Mouse (Mus musculus) hindbrain, embryonic 13.5 days (tissue): ENCODE measurements around the gene Psmc3. TPM values are rescaled to one million over a fixed set of nuclear protein-coding genes. Genes with fewer than 3 reads are reported as not detected.

Experiments used
- ATAC-seq: fragments of 200-750 bp; cut with Nextera tagmentation; 2 replicates; pipeline ENCODE4 v1.8.0; 2017; ENCODE audit warnings: moderate TSS enrichment; ENCODE audit not compliant: low FRiP score
- H3K27ac ChIP-seq: fragments of 300-500 bp; sonication (generic); 2 replicates; pipeline ENCODE4 v1.5.1; 2015; ENCODE audit warnings: inconsistent platforms, mild to moderate bottlenecking, moderate library complexity
- H3K27me3 ChIP-seq: fragments of 300-500 bp; sonication (generic); 2 replicates; pipeline ENCODE4 v1.6.1; 2015; ENCODE audit warnings: mild to moderate bottlenecking, inconsistent platforms
- H3K36me3 ChIP-seq: fragments of 300-500 bp; sonication (generic); 2 replicates; pipeline ENCODE4 v1.6.1; 2015; ENCODE audit warnings: mild to moderate bottlenecking, inconsistent platforms
- H3K4me1 ChIP-seq: fragments of 300-500 bp; sonication (generic); replicated peaks from 2 replicates; pipeline ENCODE4 v1.6.1; 2015; ENCODE audit warnings: inconsistent platforms
- H3K4me2 ChIP-seq: fragments of 300-500 bp; sonication (generic); 2 replicates; pipeline ENCODE4 v1.6.1; 2015; ENCODE audit warnings: inconsistent platforms, mild to moderate bottlenecking, moderate library complexity
- H3K4me3 ChIP-seq: fragments of 300-500 bp; sonication (generic); 2 replicates; pipeline ENCODE4 v1.5.1; 2015; ENCODE audit warnings: mild to moderate bottlenecking, inconsistent platforms
- H3K9ac ChIP-seq: fragments of 300-500 bp; sonication (generic); 2 replicates; pipeline ENCODE4 v1.6.1; 2015; ENCODE audit warnings: mild to moderate bottlenecking, inconsistent platforms
- H3K9me3 ChIP-seq: fragments of 300-500 bp; sonication (generic); 2 replicates; pipeline ENCODE4 v1.6.1; 2016; ENCODE audit warnings: inconsistent platforms
- WGBS: fragments of 180-500 bp; shearing (Covaris S2); methylation state at CpG from one replicate; pipeline ENCODE4 v1.1.7; 2015; 5-methylcytosine and 5-hydroxymethylcytosine counted together
- polyA plus RNA-seq: library from polyadenylated mRNA; unstranded; fragments of >200 nt; fragmentation: Nextera tagmentation; extraction: Ambion mirVana; gene quantifications from 2 replicates; pipeline ENCODE4 v1.2.1, GENCODE M21; 2015

Psmc3 gene
- polyA plus RNA-seq, 1 experiment from 2014 or later = 238 TPM

GRCm38 (mm10) chr2:91071059-91071458 is 17.2 kb downstream of the Psmc3 start:
- 82% methylated on average over 10 of the region's 10 CpGs for WGBS
- Histone ChIP-seq H3K36me3 (peaks cover 10% of the 10 kb centered on the region; the same call in 1 of the 2 replicates), H3K4me1 (peaks cover 30% of the 10 kb centered on the region), H3K4me2 (peak overlapping the region; percentile 85), H3K4me3 (peak overlapping the region; percentile 73), H3K9ac (peak overlapping the region; percentile 87), H3K27me3 (no peaks in the 10 kb centered on the region), H3K27ac (peak overlapping the region; percentile 86), H3K9me3 (no peaks in the 10 kb centered on the region)
- ATAC-seq = 0 out of 2 replicates have a peak, but pooled peaks have one; percentile 6

GRCm38 (mm10) chr2:91072092-91072491 is 18.3 kb downstream of the Psmc3 start:
- H3K27me3 ChIP-seq = no peaks in the 10 kb centered on the region
- H3K27ac ChIP-seq = no peak overlapping the region
- H3K9me3 ChIP-seq = no peaks in the 10 kb centered on the region
- H3K4me2 ChIP-seq = no peak overlapping the region
- WGBS = 37% methylated on average over 1 of the region's 1 CpGs
- H3K4me3 ChIP-seq = no peak overlapping the region
- peaks cover 28% of the 10 kb centered on the region for H3K4me1 ChIP-seq
- no peak overlapping the region for H3K9ac ChIP-seq
- no peak for ATAC-seq
- H3K36me3 ChIP-seq = peaks cover 2% of the 10 kb centered on the region; the same call in 1 of the 2 replicates

- Histone ChIP-seq H3K4me3 (peak overlapping the region; percentile 49), H3K9ac (peak overlapping the region; percentile 70), H3K9me3 (no peaks in the 10 kb centered on the region), H3K36me3 (no peaks in the 10 kb centered on the region), H3K27ac (peak overlapping the region; percentile 44; the same call in 1 of the 2 replicates), H3K27me3 (no peaks in the 10 kb centered on the region), H3K4me2 (peak overlapping the region; percentile 83), H3K4me1 (peaks cover 16% of the 10 kb centered on the region)
- WGBS = 15% methylated on average over 12 of the region's 12 CpGs
- peak; percentile 34; the same call in 1 of the 2 replicates for ATAC-seq
Measured at GRCm38 (mm10) chr2:91077957-91078313, 24.1 kb downstream of the Psmc3 start.

GRCm38 (mm10) chr2:91078314-91079025 is 24.7 kb downstream of the Psmc3 start:
- H3K27ac ChIP-seq = peak overlapping the region; percentile 44; the same call in 1 of the 2 replicates
- H3K36me3 ChIP-seq = no peaks in the 10 kb centered on the region
- peaks cover 16% of the 10 kb centered on the region for H3K4me1 ChIP-seq
- peak overlapping the region; percentile 70 for H3K9ac ChIP-seq
- peak; percentile 76 for ATAC-seq
- H3K9me3 ChIP-seq = no peaks in the 10 kb centered on the region
- H3K4me3 ChIP-seq = peak overlapping the region; percentile 49
- no peaks in the 10 kb centered on the region for H3K27me3 ChIP-seq
- under 1% methylated on average over 31 of the region's 36 CpGs for WGBS
- peak overlapping the region; percentile 83 for H3K4me2 ChIP-seq

- 31% methylated on average over 5 of the region's 5 CpGs for WGBS
- peaks cover 16% of the 10 kb centered on the region for H3K4me1 ChIP-seq
- H3K4me2 ChIP-seq = peak overlapping the region; percentile 83
- no peaks in the 10 kb centered on the region for H3K27me3 ChIP-seq
- H3K9me3 ChIP-seq = no peaks in the 10 kb centered on the region
- H3K4me3 ChIP-seq = peak overlapping the region; percentile 49
- no peaks in the 10 kb centered on the region for H3K36me3 ChIP-seq
- no peak; the same call in 1 of the 2 replicates for ATAC-seq
- peak overlapping the region; percentile 44; the same call in 1 of the 2 replicates for H3K27ac ChIP-seq
- peak overlapping the region; percentile 70 for H3K9ac ChIP-seq
Measured at GRCm38 (mm10) chr2:91079026-91079384, 25.2 kb downstream of the Psmc3 start.

GRCm38 (mm10) chr2:91080784-91081513 is 27.1 kb downstream of the Psmc3 start:
- no peak overlapping the region for H3K9ac ChIP-seq
- ATAC-seq = no peak
- WGBS = 83% methylated on average over 8 of the region's 8 CpGs
- H3K36me3 ChIP-seq = no peaks in the 10 kb centered on the region
- no peaks in the 10 kb centered on the region for H3K9me3 ChIP-seq
- no peak overlapping the region for H3K27ac ChIP-seq
- H3K4me3 ChIP-seq = no peak overlapping the region
- peaks cover 16% of the 10 kb centered on the region for H3K4me1 ChIP-seq
- H3K4me2 ChIP-seq = no peak overlapping the region
- H3K27me3 ChIP-seq = no peaks in the 10 kb centered on the region

GRCm38 (mm10) chr2:91081775-91082695 is 28.2 kb downstream of the Psmc3 start, which contains the start of gene Spi1:
TSS of gene Spi1 (plus strand) at chr2:91082390.
- no peak within 1 kb of the TSS for H3K9ac ChIP-seq
- ATAC-seq = no peak
- 85% methylated on average over 13 of the region's 13 CpGs for WGBS
- H3K27me3 ChIP-seq = no peaks in the 10 kb centered on the region
- H3K4me2 ChIP-seq = no peak within 1 kb of the TSS
- no peak within 1 kb of the TSS for H3K27ac ChIP-seq
- peaks cover 16% of the 10 kb centered on the region for H3K4me1 ChIP-seq
- H3K36me3 ChIP-seq = no peaks in the 10 kb centered on the region
- no peaks in the 10 kb centered on the region for H3K9me3 ChIP-seq
- H3K4me3 ChIP-seq = no peak within 1 kb of the TSS

GRCm38 (mm10) chr2:91082844-91083243 is 29.0 kb downstream of the Psmc3 start:
- no peak overlapping the region for H3K27ac ChIP-seq
- H3K9me3 ChIP-seq = no peaks in the 10 kb centered on the region

GRCm38 (mm10) chr2:91083366-91083940 is 29.6 kb downstream of the Psmc3 start:
- WGBS = 52% methylated on average over 1 of the region's 1 CpGs
- no peak overlapping the region for H3K4me3 ChIP-seq

More at GRCm38 (mm10) chr2:91082844-91083243, 29.0 kb downstream of the Psmc3 start:
- Histone ChIP-seq H3K27me3 (no peaks in the 10 kb centered on the region), H3K9ac (no peak overlapping the region), H3K4me1 (peaks cover 14% of the 10 kb centered on the region), H3K36me3 (no peaks in the 10 kb centered on the region), H3K4me3 (no peak overlapping the region), H3K4me2 (no peak overlapping the region)
- no peak for ATAC-seq
- 74% methylated on average over 11 of the region's 11 CpGs for WGBS

GRCm38 (mm10) chr2:91084179-91084820 is 30.5 kb downstream of the Psmc3 start:
- Histone ChIP-seq H3K27ac (no peak overlapping the region), H3K36me3 (no peaks in the 10 kb centered on the region), H3K4me2 (no peak overlapping the region), H3K9ac (no peak overlapping the region), H3K9me3 (no peaks in the 10 kb centered on the region), H3K4me1 (peaks cover under 1% of the 10 kb centered on the region), H3K4me3 (no peak overlapping the region), H3K27me3 (no peaks in the 10 kb centered on the region)
- no peak for ATAC-seq
- WGBS = 83% methylated on average over 15 of the region's 15 CpGs

More at GRCm38 (mm10) chr2:91083366-91083940, 29.6 kb downstream of the Psmc3 start:
- H3K4me2 ChIP-seq = no peak overlapping the region
- no peaks in the 10 kb centered on the region for H3K9me3 ChIP-seq
- no peaks in the 10 kb centered on the region for H3K27me3 ChIP-seq
- peaks cover 9% of the 10 kb centered on the region for H3K4me1 ChIP-seq
- ATAC-seq = no peak
- no peak overlapping the region for H3K27ac ChIP-seq
- H3K36me3 ChIP-seq = no peaks in the 10 kb centered on the region
- no peak overlapping the region for H3K9ac ChIP-seq
